Mouse (Mus musculus) cortical plate, adult 2 months (tissue): ENCODE measurements at regions not wholly inside any gene's neighbourhood (a gene's known extent, or its start where the extent isn't known, plus 50 kb on each side); places are given as distances from the start of the nearest gene placed in this dataset.

ENCODE experiments used
- H3K27ac ChIP-seq: fragments of 200-500 bp; 2 replicates; pipeline ENCODE4 v1.5.1; 2012; ENCODE audit warnings: low read length, control low read depth, inconsistent platforms; ENCODE audit not compliant: insufficient read depth
- H3K4me1 ChIP-seq: fragments of 200-500 bp; 2 replicates; pipeline ENCODE4 v1.6.1; 2011; ENCODE audit warnings: low read length; ENCODE audit not compliant: control insufficient read depth, insufficient read depth
- H3K4me3 ChIP-seq: fragments of 200-500 bp; 2 replicates; pipeline ENCODE4 v1.5.1; 2011; ENCODE audit warnings: mild to moderate bottlenecking, low read length, control low read depth; ENCODE audit not compliant: insufficient read depth
- CTCF ChIP-seq: fragments of 200-500 bp; IDR thresholded peaks from 2 replicates; pipeline ENCODE4 v1.5.1; 2011; ENCODE audit warnings: mild to moderate bottlenecking, control low read depth, low read length; ENCODE audit not compliant: insufficient read depth; ENCODE audit errors: extremely low read depth
- POLR2A ChIP-seq: fragments of 200-500 bp; IDR thresholded peaks from 2 replicates; pipeline ENCODE4 v1.6.1; 2011; ENCODE audit warnings: mild to moderate bottlenecking, low read length, control low read depth; ENCODE audit not compliant: insufficient read depth; ENCODE audit errors: extremely low read depth

GRCm38 (mm10) chr14:71234276-71234675 lies 634.6 kb upstream of the Fam160b2 start:
- TF ChIP-seq CTCF: no peak
- TF ChIP-seq POLR2A: no peak

GRCm38 (mm10) chr14:71231223-71231815 lies 631.7 kb upstream of the Fam160b2 start:
- no peak overlapping the region for H3K4me3 ChIP-seq
- TF ChIP-seq CTCF (no peak), POLR2A (no peak)
- H3K4me1 ChIP-seq: no peaks in the 10 kb centered on the region
- H3K27ac ChIP-seq: no peak overlapping the region

More at GRCm38 (mm10) chr14:71234276-71234675, 634.6 kb upstream of the Fam160b2 start:
- no peak overlapping the region for H3K27ac ChIP-seq
- no peaks in the 10 kb centered on the region for H3K4me1 ChIP-seq
- H3K4me3 ChIP-seq: no peak overlapping the region

- H3K4me1 ChIP-seq: no peaks in the 10 kb centered on the region
- TF ChIP-seq CTCF (no peak), POLR2A (no peak)
- no peak overlapping the region for H3K4me3 ChIP-seq
- no peak overlapping the region for H3K27ac ChIP-seq
Measured at GRCm38 (mm10) chr14:71230484-71231188, 631.0 kb upstream of the Fam160b2 start.

- no peak for TF ChIP-seq POLR2A
- TF ChIP-seq CTCF: no peak
- H3K4me3 ChIP-seq: no peak overlapping the region
- no peak overlapping the region for H3K27ac ChIP-seq
- H3K4me1 ChIP-seq: no peaks in the 10 kb centered on the region
Measured at GRCm38 (mm10) chr14:71229955-71230354, 630.3 kb upstream of the Fam160b2 start.

DNA sequence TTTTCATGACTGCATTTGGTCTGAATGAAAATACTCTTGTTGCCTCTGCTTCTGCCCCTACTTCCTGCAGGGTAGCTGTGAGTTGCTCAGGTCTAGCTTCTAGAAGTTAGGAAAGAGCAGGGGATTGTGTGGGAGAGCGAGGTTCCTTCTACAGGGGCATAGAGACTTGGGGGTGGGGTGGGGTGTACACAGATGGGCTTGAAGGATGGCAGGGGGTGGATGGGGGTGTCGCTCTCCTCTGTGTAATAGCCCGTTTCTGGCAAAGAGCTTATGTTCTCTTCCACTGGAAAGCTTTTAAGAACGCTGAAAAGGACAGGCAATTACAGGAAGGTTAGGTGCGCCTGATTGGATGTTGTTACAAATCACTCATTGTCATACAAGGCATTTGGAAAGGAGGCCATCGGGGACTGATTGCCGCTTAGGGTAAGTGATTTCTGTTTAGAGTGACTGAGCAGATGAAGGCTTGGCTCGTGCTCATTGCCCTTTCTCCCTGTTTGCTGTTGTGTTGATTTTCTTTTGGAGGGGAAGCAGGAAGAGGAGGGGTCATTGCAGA lies 629.3 kb upstream of the Fam160b2 start:
- TF ChIP-seq CTCF: no peak
- no peak for TF ChIP-seq POLR2A
- H3K4me3 ChIP-seq: no peak overlapping the region
- H3K27ac ChIP-seq: no peak overlapping the region
- no peaks in the 10 kb centered on the region for H3K4me1 ChIP-seq

GRCm38 (mm10) chr14:71217041-71217440 lies 617.4 kb upstream of the Fam160b2 start:
- TF ChIP-seq POLR2A (no peak), CTCF (no peak)
- H3K27ac ChIP-seq: no peak overlapping the region
- H3K4me3 ChIP-seq: no peak overlapping the region

GRCm38 (mm10) chr14:71211359-71211978 lies 611.8 kb upstream of the Fam160b2 start:
- TF ChIP-seq POLR2A (no peak), CTCF (no peak)
- Histone ChIP-seq H3K4me1 (no peaks in the 10 kb centered on the region), H3K4me3 (no peak overlapping the region), H3K27ac (no peak overlapping the region)

More at GRCm38 (mm10) chr14:71217041-71217440, 617.4 kb upstream of the Fam160b2 start:
- no peaks in the 10 kb centered on the region for H3K4me1 ChIP-seq

DNA sequence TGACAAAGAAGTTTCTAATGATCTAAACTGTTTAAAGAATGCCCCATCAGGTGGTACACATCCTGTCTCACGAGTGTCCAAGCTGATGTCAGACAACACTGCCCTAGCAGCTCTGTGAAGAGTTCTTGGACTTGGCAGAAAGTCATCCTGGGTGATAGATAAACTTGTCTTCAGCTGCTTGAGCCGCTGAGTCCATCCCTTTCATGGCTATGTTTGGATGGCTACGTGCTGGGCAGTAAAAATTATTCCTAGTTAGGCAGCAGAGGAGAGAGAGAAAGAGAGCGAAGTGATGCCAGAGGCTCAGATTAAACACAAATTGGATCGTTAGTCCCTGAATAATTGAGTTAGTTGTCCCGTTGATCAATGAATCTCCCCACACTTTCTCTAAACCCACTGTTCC lies 603.8 kb upstream of the Fam160b2 start:
- TF ChIP-seq CTCF: no peak
- TF ChIP-seq POLR2A: no peak
- Histone ChIP-seq H3K4me3 (no peak overlapping the region), H3K4me1 (no peaks in the 10 kb centered on the region), H3K27ac (no peak overlapping the region)

- H3K27ac ChIP-seq: no peak overlapping the region
- H3K4me3 ChIP-seq: no peak overlapping the region
- TF ChIP-seq POLR2A (no peak), CTCF (no peak)
- no peaks in the 10 kb centered on the region for H3K4me1 ChIP-seq
Measured at GRCm38 (mm10) chr14:71200917-71201316, 601.3 kb upstream of the Fam160b2 start.

DNA sequence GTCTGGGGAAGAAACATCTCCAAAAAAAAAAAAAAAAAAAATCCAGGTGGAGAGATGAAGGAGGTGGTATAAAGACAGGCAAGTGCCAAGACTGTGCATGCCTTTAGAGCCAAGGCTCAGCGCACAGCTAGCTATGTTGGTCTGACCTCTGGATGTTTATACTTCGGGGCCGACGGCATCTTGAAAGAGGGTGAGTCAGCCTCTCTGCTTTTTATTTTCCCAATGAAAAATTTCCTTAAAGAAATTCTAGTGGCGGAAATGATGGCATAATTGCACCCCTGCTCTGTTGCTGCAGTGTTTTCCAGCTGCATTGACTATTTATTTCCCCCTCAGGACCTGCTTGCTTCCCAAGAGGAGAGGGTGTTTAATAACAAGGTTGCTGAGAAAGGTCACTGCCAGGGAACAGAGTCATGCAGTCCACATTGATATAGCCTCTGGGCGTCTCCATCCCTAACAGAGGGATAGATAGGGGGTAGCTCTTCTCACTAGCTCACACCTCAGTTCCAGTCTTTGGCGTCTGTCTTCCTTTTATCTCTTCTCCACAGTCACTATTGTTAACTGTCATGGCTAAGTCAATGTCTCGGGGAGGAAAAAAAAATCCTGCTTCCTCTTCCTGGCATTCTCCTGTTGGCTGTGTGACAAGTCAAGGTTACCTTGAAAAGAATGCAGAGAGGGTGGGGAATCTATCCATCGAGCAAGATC lies 599.7 kb upstream of the Fam160b2 start:
- no peak overlapping the region for H3K4me3 ChIP-seq
- TF ChIP-seq CTCF (no peak), POLR2A (no peak)
- no peaks in the 10 kb centered on the region for H3K4me1 ChIP-seq

GRCm38 (mm10) chr14:71194219-71194618 lies 594.6 kb upstream of the Fam160b2 start:
- Histone ChIP-seq H3K4me3 (no peak overlapping the region), H3K4me1 (no peaks in the 10 kb centered on the region), H3K27ac (no peak overlapping the region)
- TF ChIP-seq POLR2A (no peak), CTCF (no peak)

More for the DNA sequence above, 599.7 kb upstream of the Fam160b2 start:
- no peak overlapping the region for H3K27ac ChIP-seq
